Mouse (Mus musculus): ENCODE results near the gene Pcdh19.

The Pcdh19 gene

GRCm38 (mm10) chrX:133657308-133658302 lies 31.2 kb downstream of the Pcdh19 start:
- no peak for DNase-seq (ENCODE audit: low read depth in 2 of 2, low spot score in 2 of 2)

- DNase-seq (ENCODE audit: low read depth in 2 of 2, low spot score in 2 of 2) = no peak
Measured at GRCm38 (mm10) chrX:133655876-133656538, 32.8 kb downstream of the Pcdh19 start.

GRCm38 (mm10) chrX:133655196-133655595 lies 33.6 kb downstream of the Pcdh19 start:
- DNase-seq (ENCODE audit: low read depth in 2 of 2, low spot score in 2 of 2) = no peak

GRCm38 (mm10) chrX:133653071-133653470 lies 35.7 kb downstream of the Pcdh19 start:
- no peak for DNase-seq (ENCODE audit: low read depth in 2 of 2, low spot score in 2 of 2)

GRCm38 (mm10) chrX:133650379-133650778 lies 38.4 kb downstream of the Pcdh19 start:
- DNase-seq (ENCODE audit: low read depth in 2 of 2, low spot score in 2 of 2) = no peak

GRCm38 (mm10) chrX:133647809-133648208 lies 41.0 kb downstream of the Pcdh19 start:
- no peak for DNase-seq (ENCODE audit: low read depth in 2 of 2, low spot score in 2 of 2)

- no peak for DNase-seq (ENCODE audit: low read depth in 2 of 2, low spot score in 2 of 2)
Measured at GRCm38 (mm10) chrX:133639445-133639844, 49.3 kb downstream of the Pcdh19 start.

- DNase-seq (ENCODE audit: low read depth in 2 of 2, low spot score in 2 of 2) = no peak
Measured at GRCm38 (mm10) chrX:133629538-133629937, 59.2 kb downstream of the Pcdh19 start.

GRCm38 (mm10) chrX:133618222-133618621 lies 70.6 kb downstream of the Pcdh19 start:
- no peak for DNase-seq (ENCODE audit: low read depth in 2 of 2, low spot score in 2 of 2)

- no peak for DNase-seq (ENCODE audit: low read depth in 2 of 2, low spot score in 2 of 2)
Measured at GRCm38 (mm10) chrX:133605828-133606227, 83.0 kb downstream of the Pcdh19 start.

- DNase-seq (ENCODE audit: low read depth in 2 of 2, low spot score in 2 of 2) = no peak
Measured at GRCm38 (mm10) chrX:133604272-133604671, 84.5 kb downstream of the Pcdh19 start.

- DNase-seq (ENCODE audit: low read depth in 2 of 2, low spot score in 2 of 2) = no peak
Measured at GRCm38 (mm10) chrX:133602068-133602467, 86.7 kb downstream of the Pcdh19 start.

- DNase-seq (ENCODE audit: low read depth in 2 of 2, low spot score in 2 of 2) = no peak
Measured at GRCm38 (mm10) chrX:133601658-133602057, 87.1 kb downstream of the Pcdh19 start.

- no peak for DNase-seq (ENCODE audit: low read depth in 2 of 2, low spot score in 2 of 2)
Measured at GRCm38 (mm10) chrX:133601195-133601594, 87.6 kb downstream of the Pcdh19 start.

- DNase-seq (ENCODE audit: low read depth in 2 of 2, low spot score in 2 of 2) = no peak
Measured at GRCm38 (mm10) chrX:133575601-133576382, 113.0 kb downstream of the Pcdh19 start.

- no peak for DNase-seq (ENCODE audit: low read depth in 2 of 2, low spot score in 2 of 2)
Measured at GRCm38 (mm10) chrX:133565355-133565754, 123.4 kb downstream of the Pcdh19 start.

Measured in CD8-positive naive resting alpha-beta T cell, adult 2 months (primary cell).